Mouse (Mus musculus) adrenal gland, adult 18-20 months (tissue): ENCODE data around the gene Actg1. TPM values are rescaled to one million over a fixed set of nuclear protein-coding genes. Genes with fewer than 3 reads are reported as not detected.

Source experiments
- DNase-seq, 2 experiments: peaks; one replicate each; pipeline ENCODE4 v3.0.0; 2021 to 2022; ENCODE audit warnings: low spot score in 2 of 2
- total RNA-seq, 2 experiments: library from RNA; stranded (reverse); gene quantifications; 1 replicate in 1 of 2; 2 replicates in 1 of 2; pipeline ENCODE4 v1.2.3; 2021

Gene Actg1
- total RNA-seq, 2 experiments from 2014 or later, result 972 to 2,157 TPM

DNA sequence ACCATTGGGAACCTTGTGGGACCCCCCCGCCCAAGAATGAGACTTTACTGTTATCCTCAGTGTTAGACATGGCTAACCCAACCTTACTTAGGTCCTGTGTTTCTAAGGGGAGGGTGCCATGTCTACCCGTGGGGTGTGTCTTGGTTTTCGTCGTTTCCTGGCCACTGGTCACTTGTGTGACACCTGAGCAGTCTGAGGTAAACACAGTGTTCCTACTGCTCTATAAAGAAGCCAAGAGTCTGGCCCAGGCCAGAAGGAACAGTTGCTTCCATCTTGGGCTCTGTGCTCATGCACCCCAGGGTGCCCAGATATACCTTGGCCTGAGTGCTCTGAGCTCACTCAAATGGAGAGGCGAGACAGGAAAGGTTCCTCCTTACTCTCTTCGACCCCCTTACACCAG lies 14.5 kb upstream of the Actg1 start:
- DNase-seq, result no peak

DNA sequence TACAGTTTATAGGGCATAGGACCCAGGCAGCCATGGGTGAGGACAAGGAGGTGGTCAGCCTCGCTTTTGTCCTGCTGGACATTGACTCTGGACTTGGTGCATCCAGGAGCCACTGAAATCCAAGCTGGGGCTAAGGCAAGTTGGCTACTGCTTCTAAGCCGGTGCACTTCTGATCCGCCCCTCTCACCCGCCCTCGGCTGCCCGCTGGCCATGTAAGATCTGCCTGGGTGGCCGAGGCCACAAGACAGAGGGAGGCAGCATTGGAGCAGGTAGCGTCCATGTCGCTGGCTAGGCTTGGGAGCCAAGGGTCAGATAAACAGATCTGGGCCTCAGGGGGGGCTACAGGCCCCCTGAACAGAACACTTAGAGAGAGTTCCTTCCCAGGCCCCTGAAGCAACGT lies 13.0 kb upstream of the Actg1 start, which contains the start of gene Fscn2:
Fscn2 (plus strand) TSS at position 240 of the 400 bp plus-strand sequence.
- no peak for DNase-seq

GRCm38 (mm10) chr11:120360755-120361154 lies 12.4 kb upstream of the Actg1 start:
- DNase-seq, result no peak

DNA sequence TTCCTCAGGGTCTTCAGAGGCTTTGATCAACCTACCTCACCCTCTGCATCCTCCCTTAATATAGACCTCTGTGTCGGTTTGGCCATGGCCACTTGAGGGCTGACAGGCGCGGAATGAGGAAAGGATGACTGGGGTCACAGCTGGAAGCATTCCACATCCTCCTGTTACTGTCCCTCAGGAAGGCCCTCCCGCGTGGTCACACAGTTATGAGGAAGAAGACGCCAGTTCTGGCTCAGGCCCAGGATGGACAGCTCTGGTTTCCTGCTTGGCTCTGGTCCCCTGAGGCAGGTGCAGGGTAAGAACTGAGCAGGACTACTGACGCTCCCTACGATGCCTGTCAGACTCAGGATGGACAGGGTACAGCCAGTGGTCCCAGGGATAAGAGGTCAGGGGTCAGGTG lies 11.7 kb upstream of the Actg1 start:
- DNase-seq, result no peak

DNA sequence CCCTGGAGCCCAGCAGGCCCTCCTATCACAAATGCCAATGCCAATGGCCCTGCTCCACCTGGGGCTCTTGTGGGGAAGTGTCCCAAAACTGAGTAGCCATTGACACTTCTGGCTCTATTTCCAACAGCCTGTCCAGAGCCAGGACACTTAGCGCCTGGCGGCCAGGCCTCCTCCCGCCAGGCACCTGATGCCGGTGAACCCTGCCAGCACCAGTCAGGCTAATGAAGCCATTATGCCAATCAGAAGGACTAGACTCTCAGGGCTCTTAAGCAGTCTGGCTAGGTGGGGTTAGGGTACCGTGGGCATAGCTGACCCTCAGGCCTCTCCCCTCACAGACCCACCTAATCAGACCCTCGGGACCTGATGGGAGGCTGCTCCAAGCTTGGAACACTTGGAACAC lies 11.0 kb upstream of the Actg1 start:
- no peak for DNase-seq

DNA sequence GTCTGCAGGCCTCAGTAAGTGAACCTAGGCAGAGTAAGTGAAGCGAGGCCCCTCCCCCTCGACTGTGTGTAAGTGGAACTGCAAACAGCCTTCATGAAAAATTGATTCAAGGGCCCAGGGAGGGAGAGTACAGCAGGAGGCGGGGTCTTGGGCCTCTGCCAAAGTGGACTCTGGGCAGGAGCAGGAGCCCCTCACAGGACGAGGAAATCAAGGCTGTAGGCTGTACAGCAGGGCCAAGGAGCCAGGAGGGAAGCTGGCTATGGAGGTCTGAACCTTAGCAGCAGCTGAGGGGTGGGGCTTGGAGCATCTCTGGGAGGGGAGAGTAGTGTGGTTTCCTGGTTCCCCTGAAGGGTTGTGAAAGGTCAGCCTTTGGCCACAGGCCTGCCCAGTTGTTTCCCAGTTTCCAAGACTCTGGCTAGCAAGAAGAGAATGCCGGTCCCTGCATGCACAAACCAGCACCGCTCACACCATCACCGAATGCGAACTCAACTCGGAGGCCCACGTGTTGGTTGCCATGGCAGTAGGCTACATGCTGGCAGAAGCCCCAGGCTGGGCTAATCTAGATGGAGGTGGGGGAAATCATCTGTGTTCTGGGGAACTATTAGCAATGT lies 9.6 kb upstream of the Actg1 start:
- peak in 1 of 2 experiments; percentile 43 for DNase-seq

GRCm38 (mm10) chr11:120356900-120357299 lies 8.6 kb upstream of the Actg1 start:
- DNase-seq, result no peak

GRCm38 (mm10) chr11:120356319-120356840 lies 8.0 kb upstream of the Actg1 start:
- peak in 1 of 2 experiments; percentile 19 for DNase-seq

GRCm38 (mm10) chr11:120355277-120356039 lies 7.1 kb upstream of the Actg1 start:
- DNase-seq, result no peak

DNA sequence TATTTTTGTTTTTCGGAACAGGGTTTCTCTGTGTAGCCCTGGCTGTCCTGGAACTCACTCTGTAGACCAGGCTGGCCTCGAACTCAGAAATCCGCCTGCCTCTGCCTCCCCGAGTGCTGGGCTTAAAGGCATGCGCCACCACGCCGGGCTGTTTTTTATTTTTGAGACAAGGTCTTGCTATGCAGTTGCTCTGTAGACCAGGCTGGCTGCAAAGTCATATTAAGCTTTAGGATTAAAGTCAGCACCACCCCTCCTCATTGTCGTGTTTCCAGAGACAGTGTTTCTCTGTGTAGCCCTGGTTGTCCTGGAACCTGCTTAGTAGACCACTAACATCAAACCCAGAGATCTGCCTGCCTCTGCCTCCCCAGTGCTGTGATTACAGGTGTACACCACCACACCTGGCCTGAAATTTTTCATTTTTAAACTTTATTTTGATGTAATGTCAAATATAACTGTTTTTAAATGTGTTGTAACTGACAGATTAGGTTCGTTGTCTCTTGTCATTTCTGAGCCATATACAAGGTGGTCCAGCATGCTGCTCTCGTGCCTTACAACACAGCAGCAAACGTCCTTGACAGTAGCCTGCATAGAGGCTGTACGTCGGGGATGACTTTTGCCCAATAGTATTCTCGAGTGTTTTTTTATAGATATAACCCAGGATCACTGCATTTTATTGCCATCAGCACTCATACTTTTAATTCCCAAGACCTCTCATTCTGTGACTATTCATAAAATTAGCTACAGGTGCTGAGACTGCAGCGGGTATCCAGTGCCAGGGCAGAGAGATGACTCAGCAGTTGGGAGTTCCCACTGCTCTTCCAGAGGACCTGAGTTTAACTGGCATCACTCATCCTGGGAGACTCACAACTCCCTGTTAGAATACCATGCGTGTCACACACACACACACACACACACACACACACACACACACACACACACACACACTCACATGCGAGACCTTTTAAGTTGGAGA lies 6.2 kb upstream of the Actg1 start:
- peak; percentile 10 to 22 for DNase-seq

GRCm38 (mm10) chr11:120353500-120354303 lies 5.4 kb upstream of the Actg1 start:
- peak; percentile 76 to 81 for DNase-seq

GRCm38 (mm10) chr11:120352571-120353290 lies 4.4 kb upstream of the Actg1 start:
- DNase-seq, result peak; percentile 23 to 44

GRCm38 (mm10) chr11:120352093-120352350 lies 3.7 kb upstream of the Actg1 start:
- DNase-seq, result peak in 1 of 2 experiments; percentile 6

- DNase-seq, result peak; percentile 13 to 31
These were observed 3.1 kb upstream of the Actg1 start for GRCm38 (mm10) chr11:120351250-120352092.

- peak; percentile 38 to 44 for DNase-seq
These were observed 2.4 kb upstream of the Actg1 start for GRCm38 (mm10) chr11:120350711-120351110.

GRCm38 (mm10) chr11:120349986-120350702 lies 1.8 kb upstream of the Actg1 start:
- peak; percentile 85 to 88 for DNase-seq

DNA sequence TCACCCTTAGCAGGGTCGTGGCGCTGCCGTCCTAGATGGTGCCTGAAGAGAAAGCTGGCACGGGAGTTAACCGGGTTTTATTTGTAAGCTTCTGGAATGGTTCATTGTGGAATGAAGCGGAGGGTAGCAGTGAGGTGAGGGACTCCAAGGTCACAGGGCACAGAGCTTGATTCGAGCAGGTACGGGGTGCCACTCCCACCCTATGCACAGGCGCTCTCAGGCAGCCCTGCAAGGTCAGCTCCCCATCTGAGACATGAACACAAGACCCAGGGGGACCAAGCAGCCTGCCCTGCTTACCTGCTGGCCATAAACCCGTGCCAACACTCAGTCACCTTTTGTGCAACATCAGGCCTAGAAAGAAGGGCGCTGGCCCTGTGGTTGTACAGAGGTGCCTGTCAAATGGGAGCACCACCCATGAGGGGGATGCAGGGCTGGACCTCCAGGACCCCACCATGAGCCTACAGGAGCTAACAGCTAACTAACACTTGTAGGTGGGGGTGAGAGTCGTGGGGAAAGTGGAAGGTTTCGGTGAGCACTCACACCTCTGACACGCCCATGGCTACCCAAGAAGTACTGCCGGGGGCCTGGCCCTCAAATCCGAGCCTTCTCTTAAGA lies 1.1 kb upstream of the Actg1 start:
- DNase-seq, result peak; percentile 56 to 59
